In genomic region chr19:30157031-30157687, GRCm38 (mm10) we compare ENCODE assay signal across 9 mouse cellular contexts. TPM values are rescaled to one million over a fixed set of nuclear protein-coding genes. Genes with fewer than 3 reads are reported as not detected.
A peak's percentile ranks its signal among the peaks of the same experiment; 100 is the strongest.
DNase-seq lines count a peak whose midpoint lies in the region; ATAC-seq and TF ChIP-seq lines count a peak whose summit lies in the region.
"Had no signal": no experiment of that assay in that cellular context is flagged by ENCODE, and none has a peak within 500 bp of the region (broad histone marks: within the 10 kb centered on the region; RNA-seq: fewer than 3 reads in every experiment).

No protein-coding gene starts in this region.

- no peak overlapping the region for H3K4me3 ChIP-seq in midbrain, embryonic 16.5 days (ENCODE audit: low read depth, low read length)

- peaks cover 11% of the 10 kb centered on the region for H3K4me1 ChIP-seq in midbrain, embryonic 16.5 days (ENCODE audit: control insufficient read depth, insufficient read depth, low read length)

- TF ChIP-seq CTCF in brain, embryonic 14.5 days (IDR thresholded peaks at IDR 0.05; ENCODE audit: borderline replicate concordance, extremely low read depth, insufficient read depth, insufficient read length) = no peak

- peak; percentile 90 for DNase-seq in brain, embryonic 14.5 days (ENCODE audit: low read depth)
- DNase-seq in frontal cortex, postnatal 14 days (ENCODE audit: low spot score in 2 of 2) = peak; percentile 37 to 42
- peak; percentile 6 to 56 for DNase-seq in left cerebral cortex, adult 8-10 months (ENCODE audit: low spot score in 2 of 2)
- no peak for DNase-seq in adrenal gland, postnatal 25 days
- no peak for DNase-seq in testis, postnatal 10 days (ENCODE audit: low spot score)
- no peak for DNase-seq in gastrocnemius, postnatal 25 days
- no peak for DNase-seq in cerebellum, adult 8-10 months

- no peak for TF ChIP-seq POLR2A in brain, embryonic 14.5 days (IDR thresholded peaks at IDR 0.05; ENCODE audit: borderline replicate concordance, extremely low read depth, insufficient read depth, insufficient read length, poor library complexity, severe bottlenecking)

- H3K4me2 ChIP-seq in midbrain, embryonic 16.5 days (ENCODE audit: low read length) = peak overlapping the region; percentile 45

- ATAC-seq in midbrain, embryonic 16.5 days = peak; percentile 87

- no peaks in the 10 kb centered on the region for H3K27me3 ChIP-seq in midbrain, embryonic 16.5 days (ENCODE audit: control insufficient read depth, insufficient read depth, low read depth, low read length)

- no peak overlapping the region for H3K9ac ChIP-seq in midbrain, embryonic 16.5 days (ENCODE audit: low read depth, low read length)

- no peaks in the 10 kb centered on the region for H3K9me3 ChIP-seq in midbrain, embryonic 16.5 days (replicated peaks; ENCODE audit: control insufficient read depth, low read length, poor library complexity, severe bottlenecking)

- H3K36me3 ChIP-seq in midbrain, embryonic 16.5 days (ENCODE audit: control insufficient read depth, insufficient read depth, low read length) = no peaks in the 10 kb centered on the region

- WGBS in midbrain, embryonic 16.5 days = 27% methylated on average over 12 of the region's 12 CpGs

- peak overlapping the region; percentile 59 for H3K27ac ChIP-seq in midbrain, embryonic 16.5 days (ENCODE audit: low read length)

RNA-seq across cellular contexts. Expression of gene Gldc, which starts 18.1 kb away (rescaled TPM):
- 13.7 and 18.0 TPM in 2 replicates for polyA plus RNA-seq in brain, embryonic 14.5 days (2012; rRNA removed)
- total RNA-seq in left cerebral cortex, adult 8-10 months (2022) = 10 to 100 TPM; 19.8 to 21.3 (median 21.2) TPM
- polyA plus RNA-seq in midbrain, embryonic 16.5 days (2015; fragmentation: Nextera tagmentation; extraction: Ambion mirVana) = 5.9 and 6.3 TPM in 2 replicates
- 1.1 and 1.2 TPM in 2 replicates for total RNA-seq in adrenal gland, postnatal 25 days (2021)
- total RNA-seq in gastrocnemius, postnatal 25 days (2021) = under 1 TPM in 1 of 2 experiments, not detected in 1; 0.11 TPM
- total RNA-seq: megakaryocyte progenitor cell, adult 5-6 weeks had no signal

Comparison
In these comparisons a context has a peak if more than half of its experiments do, and no peak if none do; other contexts are left out.
1. DNase-seq: peak in brain, embryonic 14.5 days (single experiment), frontal cortex, postnatal 14 days (2 of 2) and left cerebral cortex, adult 8-10 months (2 of 2); none in adrenal gland, postnatal 25 days (single experiment), testis, postnatal 10 days (single experiment), gastrocnemius, postnatal 25 days (single experiment) and cerebellum, adult 8-10 months (single experiment).